Mouse (Mus musculus): ENCODE data around the gene Aggf1. TPM values are rescaled to one million over a fixed set of nuclear protein-coding genes. Genes with fewer than 3 reads are reported as not detected.

Gene Aggf1
- 25.1 TPM for polyA plus RNA-seq (2014; fragmentation: Illumina TruSeq; extraction: RNeasy Lipid Tissue Mini Kit (QIAGEN cat#74804); ENCODE audit: low replicate concordance)

GRCm38 (mm10) chr13:95374701-95375553 lies at the start of gene Aggf1:
Gene Aggf1 (minus strand): TSS chr13:95375352.

DNA sequence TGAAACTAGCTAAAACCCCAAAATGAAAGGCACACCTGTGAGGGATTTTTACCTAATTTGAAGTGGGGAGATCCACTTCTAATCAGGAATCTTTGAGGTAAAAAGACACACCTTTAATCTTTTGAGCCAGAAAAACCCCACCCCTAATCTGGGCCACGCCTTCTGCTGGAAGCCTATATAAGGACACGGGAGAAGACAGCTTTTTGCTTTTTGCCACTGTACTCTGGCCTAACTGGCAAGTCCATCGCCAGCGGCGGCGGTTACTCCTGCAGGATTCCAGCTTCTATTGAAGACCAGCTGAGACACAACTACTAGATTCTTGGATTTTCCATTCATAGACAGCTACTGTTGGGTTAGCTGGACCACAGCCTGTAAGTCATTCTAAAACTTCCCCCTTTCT lies 51.8 kb downstream of the Aggf1 start, which contains the start of gene Zbed3:
Gene Zbed3 (plus strand): TSS at position 213 of the 400 bp plus-strand sequence.

Other genes starting within 250 kb of the Aggf1 start
- 5.6 TPM for gene Pde8b, start 125.0 kb downstream of the Aggf1 start, polyA plus RNA-seq (2014; fragmentation: Illumina TruSeq; extraction: RNeasy Lipid Tissue Mini Kit (QIAGEN cat#74804); ENCODE audit: low replicate concordance)
- gene Zbed3, start 51.7 kb downstream of the Aggf1 start, polyA plus RNA-seq (2014; fragmentation: Illumina TruSeq; extraction: RNeasy Lipid Tissue Mini Kit (QIAGEN cat#74804); ENCODE audit: low replicate concordance), result 5.8 TPM
- gene Crhbp, start 69.6 kb upstream of the Aggf1 start, polyA plus RNA-seq (2014; fragmentation: Illumina TruSeq; extraction: RNeasy Lipid Tissue Mini Kit (QIAGEN cat#74804); ENCODE audit: low replicate concordance), result not detected
- gene S100z, start 103.4 kb upstream of the Aggf1 start, polyA plus RNA-seq (2014; fragmentation: Illumina TruSeq; extraction: RNeasy Lipid Tissue Mini Kit (QIAGEN cat#74804); ENCODE audit: low replicate concordance), result not detected
- 19.2 TPM for gene F2rl1, start 149.9 kb upstream of the Aggf1 start, polyA plus RNA-seq (2014; fragmentation: Illumina TruSeq; extraction: RNeasy Lipid Tissue Mini Kit (QIAGEN cat#74804); ENCODE audit: low replicate concordance)
- gene F2r, start 243.1 kb upstream of the Aggf1 start, polyA plus RNA-seq (2014; fragmentation: Illumina TruSeq; extraction: RNeasy Lipid Tissue Mini Kit (QIAGEN cat#74804); ENCODE audit: low replicate concordance), result 42.1 TPM